Comparison of ENCODE assay signal across 11 mouse cellular contexts in the genomic region with DNA sequence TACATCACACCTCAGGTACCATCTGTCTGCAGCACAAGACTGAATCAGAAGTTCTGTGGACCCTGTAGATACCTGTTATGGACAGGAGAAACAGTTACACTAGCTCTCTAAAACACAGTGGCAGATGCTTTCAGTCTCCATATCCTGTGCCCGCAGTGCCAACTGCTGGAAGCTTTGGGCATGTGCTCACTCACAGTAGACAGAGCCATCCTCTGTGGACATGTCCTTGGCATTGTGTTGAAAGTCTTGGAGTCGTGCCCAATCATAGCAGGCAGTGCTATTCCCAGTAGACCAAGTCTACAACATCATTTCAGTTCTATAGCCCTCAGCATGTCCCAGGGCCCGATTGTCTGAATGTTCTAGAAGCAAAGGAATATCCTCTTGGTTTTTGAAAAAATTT.
DNase-seq lines count a peak whose midpoint lies in the region; ATAC-seq and TF ChIP-seq lines count a peak whose summit lies in the region.
"Had no signal": no experiment of that assay in that cellular context is flagged by ENCODE, and none has a peak within 500 bp of the region (broad histone marks: within the 10 kb centered on the region; RNA-seq: fewer than 3 reads in every experiment).

No protein-coding gene starts in this region.

- DNase-seq in frontal cortex, postnatal 25 days (ENCODE audit: low spot score in 2 of 2), result no peak
- DNase-seq in lung, adult 2 months, result no peak
- no peak for DNase-seq in lung, postnatal 36 days
- peak; percentile 75 to 90 for DNase-seq in adrenal gland, adult (ENCODE audit: inconsistent age in 2 of 2, low spot score in 1 of 2)
- no peak for DNase-seq in urinary bladder, postnatal 4 days (ENCODE audit: low spot score in 2 of 2)
- no peak for DNase-seq in c-Kit-positive CD71-positive TER-119-positive erythroid progenitor cells, embryonic 14.5 days (ENCODE audit: low spot score)

- TF ChIP-seq POLR2A in lung, adult 2 months (IDR thresholded peaks at IDR 0.05; ENCODE audit: borderline replicate concordance, extremely low read depth, low read depth, low read length), result no peak

- no peaks in the 10 kb centered on the region for H3K27me3 ChIP-seq in hindbrain, embryonic 16.5 days (replicated peaks; ENCODE audit: control insufficient read depth, insufficient read depth, low read length)

- H3K9me3 ChIP-seq in hindbrain, embryonic 16.5 days (ENCODE audit: control insufficient read depth, low read length), result no peaks in the 10 kb centered on the region

- TF ChIP-seq CTCF in lung, adult 2 months (IDR thresholded peaks at IDR 0.05; ENCODE audit: insufficient read depth, low read length), result peak; percentile 27; the same call in 1 of the 2 replicates

- H3K4me3 ChIP-seq in lung, adult 2 months (replicated peaks; ENCODE audit: extremely low read depth, low read depth, low read length), result no peak overlapping the region
- H3K4me3 ChIP-seq in hindbrain, embryonic 16.5 days (ENCODE audit: low read length), result no peak overlapping the region

- 75% methylated on average over 3 of the region's 3 CpGs for WGBS in lung, adult 2 months
- WGBS in hindbrain, embryonic 16.5 days, result 75% methylated on average over 3 of the region's 3 CpGs

- H3K4me2 ChIP-seq in hindbrain, embryonic 16.5 days (ENCODE audit: low read length), result no peak overlapping the region

- no peaks in the 10 kb centered on the region for H3K4me1 ChIP-seq in lung, adult 2 months (ENCODE audit: control insufficient read depth, insufficient read depth, low read length)
- no peaks in the 10 kb centered on the region for H3K4me1 ChIP-seq in hindbrain, embryonic 16.5 days (ENCODE audit: control insufficient read depth, insufficient read depth, low read depth, low read length)

- peak; percentile 80 for ATAC-seq in frontal cortex, adult (ENCODE audit: low TSS enrichment)
- peak; percentile 78; the same call in 1 of the 2 replicates for ATAC-seq in hindbrain, embryonic 16.5 days
- ATAC-seq: CD4-positive, CD25-positive, alpha-beta regulatory T cell, adult 4 months; forebrain, embryonic 16.5 days; inflammation-experienced regulatory T-cells, adult 6 months had no signal

- no peak overlapping the region for H3K27ac ChIP-seq in hindbrain, embryonic 16.5 days (ENCODE audit: low read depth, low read length)

- no peaks in the 10 kb centered on the region for H3K36me3 ChIP-seq in hindbrain, embryonic 16.5 days (ENCODE audit: control insufficient read depth, insufficient read depth, low read length)

- no peak overlapping the region for H3K9ac ChIP-seq in hindbrain, embryonic 16.5 days (ENCODE audit: low read depth, low read length)

Comparison
In these comparisons a context has a peak if more than half of its experiments do, and no peak if none do; other contexts are left out.
1. DNase-seq: peak in adrenal gland, adult (2 of 2); none in frontal cortex, postnatal 25 days (0 of 2), lung, adult 2 months (single experiment), lung, postnatal 36 days (single experiment), urinary bladder, postnatal 4 days (0 of 2) and c-Kit-positive CD71-positive TER-119-positive erythroid progenitor cells, embryonic 14.5 days (single experiment).